Mouse (Mus musculus) layer of hippocampus, adult 18-20 months (tissue): ENCODE data around the gene Cacna2d4. TPM values are rescaled to one million over a fixed set of nuclear protein-coding genes. Genes with fewer than 3 reads are reported as not detected.

Experiments used
- DNase-seq, 2 experiments: peaks; one replicate each; pipeline ENCODE4 v3.0.0; 2022; ENCODE audit warnings: low spot score in 2 of 2
- total RNA-seq, 2 experiments: library from RNA; stranded (reverse); gene quantifications; 2 replicates each; pipeline ENCODE4 v1.2.3; 2021

The Cacna2d4 gene
- total RNA-seq, 2 experiments from 2014 or later = 0.52 to 1.0 TPM

DNA sequence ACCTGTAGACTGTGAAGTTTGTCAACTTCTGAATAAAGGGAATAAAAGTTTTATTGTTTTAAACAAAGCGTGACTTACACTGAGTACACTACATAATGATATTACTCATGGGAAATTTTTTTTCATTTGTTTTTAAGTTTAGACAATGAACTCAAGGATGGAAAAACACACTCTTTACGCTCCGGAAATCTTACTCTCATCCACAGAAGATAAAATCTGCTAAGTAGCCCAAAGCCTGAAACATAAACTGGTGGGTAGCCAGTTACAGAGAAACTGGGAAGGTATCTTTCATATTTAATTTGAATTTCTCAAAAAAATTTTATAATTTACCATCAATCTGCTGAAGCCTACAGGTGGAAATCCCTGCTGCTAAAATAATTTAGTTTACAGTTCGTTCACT, 150.1 kb downstream of the Cacna2d4 start:
- DNase-seq = no peak

DNA sequence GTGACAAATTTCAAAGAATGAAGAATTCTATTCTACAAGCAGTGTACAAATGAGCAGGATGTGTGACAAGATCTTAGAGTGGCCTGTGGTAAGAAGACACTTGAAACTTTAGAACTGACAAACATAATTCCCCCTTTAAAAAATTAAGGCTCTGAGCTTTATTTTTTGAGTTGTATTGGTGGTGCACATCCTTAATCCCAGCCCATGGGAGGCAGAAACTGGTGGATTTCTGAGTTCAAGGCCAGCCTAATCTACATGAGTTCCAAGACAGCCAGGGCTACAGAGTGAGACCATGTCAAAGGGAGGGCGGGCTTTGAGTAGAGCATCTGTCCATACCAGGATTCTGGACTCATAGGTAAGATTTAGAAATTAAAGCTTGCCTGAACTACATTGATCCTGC, 150.5 kb downstream of the Cacna2d4 start:
- no peak for DNase-seq

- peak in 1 of 2 experiments; percentile 25 for DNase-seq
Observed at GRCm38 (mm10) chr6:119387801-119388649, 151.7 kb downstream of the Cacna2d4 start.

DNA sequence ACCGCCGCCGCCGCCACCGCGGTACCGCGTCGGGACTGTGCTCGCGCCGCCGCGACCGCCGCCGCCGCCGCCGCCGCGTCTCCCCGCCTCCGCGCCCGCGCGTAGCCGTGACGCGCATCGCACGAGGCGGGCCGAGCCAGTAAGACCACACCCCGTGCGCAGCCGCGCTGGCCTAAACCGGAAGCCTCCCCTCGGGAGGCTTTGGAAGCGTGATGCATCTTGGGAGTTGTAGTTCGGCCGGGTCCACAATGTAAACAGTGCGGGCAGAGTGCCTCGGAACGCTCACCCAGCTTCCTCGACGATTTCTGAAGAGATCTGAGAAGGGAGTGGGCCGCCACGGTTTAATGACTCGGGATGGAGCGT, 152.3 kb downstream of the Cacna2d4 start:
- peak; percentile 94 to 97 for DNase-seq

GRCm38 (mm10) chr6:119389089-119389488, 152.8 kb downstream of the Cacna2d4 start:
- peak in 1 of 2 experiments; percentile 13 for DNase-seq

- DNase-seq = no peak
Observed at GRCm38 (mm10) chr6:119390728-119391127, 154.4 kb downstream of the Cacna2d4 start.

GRCm38 (mm10) chr6:119392836-119393235, 156.5 kb downstream of the Cacna2d4 start:
- no peak for DNase-seq

GRCm38 (mm10) chr6:119395421-119396308, 159.3 kb downstream of the Cacna2d4 start:
- no peak for DNase-seq

DNA sequence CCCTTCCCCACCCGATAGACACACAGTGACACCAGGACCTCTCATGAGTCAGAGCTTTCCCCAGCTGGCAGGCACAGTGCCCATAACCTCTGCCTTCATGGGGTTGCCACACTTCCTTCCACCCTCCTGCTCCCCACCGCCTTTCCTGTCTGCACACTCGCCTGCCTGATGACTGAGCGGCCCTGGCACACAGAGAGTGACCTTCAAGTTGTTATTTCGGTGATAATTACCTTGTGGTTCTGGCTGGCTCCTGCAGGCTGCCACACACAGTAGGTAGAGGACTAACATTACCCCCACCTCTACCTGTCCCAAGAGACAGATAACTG, 159.9 kb downstream of the Cacna2d4 start:
- DNase-seq = no peak

DNA sequence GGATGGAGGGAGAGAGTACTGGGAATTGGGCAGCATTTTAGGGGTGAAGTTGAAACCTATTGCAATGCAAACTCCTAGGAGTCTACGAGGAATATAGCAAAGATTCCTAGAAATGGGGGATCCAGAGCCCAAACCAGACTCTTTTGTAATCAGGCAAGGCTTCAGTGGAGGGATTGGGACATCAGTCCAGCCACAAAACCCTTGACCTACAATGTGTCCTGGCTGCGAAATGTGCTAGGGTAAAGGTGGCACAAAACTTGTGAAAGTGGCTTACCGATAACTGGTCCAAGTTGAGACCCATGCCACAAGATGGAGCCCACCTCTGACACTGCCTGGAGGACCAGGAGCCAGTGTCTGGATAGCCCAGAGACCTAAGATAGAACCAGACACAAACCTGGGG, 163.0 kb downstream of the Cacna2d4 start:
- DNase-seq = no peak

GRCm38 (mm10) chr6:119400649-119401048, 164.3 kb downstream of the Cacna2d4 start:
- DNase-seq = no peak

GRCm38 (mm10) chr6:119401545-119402304, 165.4 kb downstream of the Cacna2d4 start:
- no peak for DNase-seq

Other genes starting within 250 kb of the Cacna2d4 start
- 10 to 100 TPM; 16.9 to 18.7 TPM for gene Dcp1b, start 61.3 kb upstream of the Cacna2d4 start, total RNA-seq
- gene Cacna1c, start 40.1 kb upstream of the Cacna2d4 start, total RNA-seq = 10 to 100 TPM; 73.0 to 73.5 TPM
- 10 to 100 TPM; 44.3 to 47.4 TPM for gene Lrtm2, start 94.2 kb downstream of the Cacna2d4 start, total RNA-seq
- gene Adipor2, start 181.2 kb downstream of the Cacna2d4 start, total RNA-seq = 10 to 100 TPM; 47.1 to 50.6 TPM
- 10 to 100 TPM; 38.6 to 40.1 TPM for gene Fbxl14, start 243.1 kb downstream of the Cacna2d4 start, total RNA-seq